Mouse (Mus musculus): ENCODE measurements around the gene Gltpd2. TPM values are rescaled to one million over a fixed set of nuclear protein-coding genes. Genes with fewer than 3 reads are reported as not detected.
"Not testable (repeated sequence)": the region's sequence is repeated elsewhere in the genome, so short reads cannot be mapped to it uniquely, and the experiment has no call there.

The Gltpd2 gene
- polyA plus RNA-seq (2017; shearing (Covaris generic)) = not detected

DNA sequence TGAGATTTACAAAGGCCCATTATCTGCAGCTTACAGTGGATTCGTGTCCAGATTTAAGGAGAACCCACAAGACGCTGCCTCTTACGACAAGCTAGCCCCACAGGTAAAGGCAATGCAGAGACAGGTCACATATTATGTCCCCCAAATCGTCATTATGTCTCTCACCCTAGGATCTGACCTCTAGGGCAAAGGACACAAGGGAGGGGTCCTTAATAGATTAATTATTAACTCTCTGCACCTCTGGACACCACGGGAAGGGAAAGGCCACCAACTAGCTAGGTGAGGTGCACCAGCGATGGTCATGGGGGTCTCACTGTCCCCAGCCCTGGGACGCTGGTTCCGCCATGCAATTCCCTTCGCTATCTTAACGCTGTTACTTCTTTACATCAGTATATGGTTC, at the start of gene Gltpd2:
Gene Gltpd2, plus strand, starts transcription at position 274 of the 400 bp plus-strand sequence.
- no peak for ATAC-seq

- ATAC-seq = no peak
These were observed 49.2 kb upstream of the Gltpd2 start for GRCm38 (mm10) chr11:70469764-70470163.

DNA sequence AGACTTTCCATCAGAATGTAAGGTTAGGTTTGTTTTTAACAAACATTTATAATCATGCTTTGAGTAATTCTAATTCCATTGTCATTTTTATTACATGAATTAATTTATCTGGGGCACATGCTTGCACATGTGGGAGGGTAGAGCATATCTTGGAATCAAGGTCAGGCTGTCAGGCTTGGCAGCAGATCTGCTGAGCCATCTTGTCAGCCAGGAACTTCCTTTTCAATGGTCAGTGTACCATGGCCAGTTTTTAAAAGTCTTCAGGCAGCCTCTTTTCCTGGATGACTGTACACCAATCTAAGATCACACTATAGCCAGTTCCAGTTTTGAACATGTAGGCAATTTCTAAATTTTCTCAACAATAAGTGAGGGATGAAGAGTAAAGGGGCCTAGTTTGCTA, 46.3 kb upstream of the Gltpd2 start:
- no peak for ATAC-seq

DNA sequence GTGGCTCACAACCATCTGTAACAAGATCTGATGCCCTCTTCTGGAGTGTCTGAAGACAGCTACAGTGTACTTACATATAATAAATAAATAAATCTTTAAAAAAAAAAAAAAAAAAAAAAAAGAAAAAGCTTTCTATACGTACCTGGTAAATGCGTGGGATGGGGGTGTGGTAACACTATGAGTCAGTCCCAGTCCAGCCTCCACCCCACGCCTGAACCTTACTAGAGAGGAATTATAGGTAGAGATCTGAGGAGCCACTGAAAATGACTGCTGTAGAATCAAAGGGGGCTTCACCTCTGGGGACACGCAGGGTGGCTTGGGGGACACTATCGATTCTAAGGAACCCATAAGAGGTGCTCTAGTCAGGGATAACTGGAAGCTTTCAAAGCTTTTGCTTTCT, 45.7 kb upstream of the Gltpd2 start:
- not testable (repeated sequence) for ATAC-seq

DNA sequence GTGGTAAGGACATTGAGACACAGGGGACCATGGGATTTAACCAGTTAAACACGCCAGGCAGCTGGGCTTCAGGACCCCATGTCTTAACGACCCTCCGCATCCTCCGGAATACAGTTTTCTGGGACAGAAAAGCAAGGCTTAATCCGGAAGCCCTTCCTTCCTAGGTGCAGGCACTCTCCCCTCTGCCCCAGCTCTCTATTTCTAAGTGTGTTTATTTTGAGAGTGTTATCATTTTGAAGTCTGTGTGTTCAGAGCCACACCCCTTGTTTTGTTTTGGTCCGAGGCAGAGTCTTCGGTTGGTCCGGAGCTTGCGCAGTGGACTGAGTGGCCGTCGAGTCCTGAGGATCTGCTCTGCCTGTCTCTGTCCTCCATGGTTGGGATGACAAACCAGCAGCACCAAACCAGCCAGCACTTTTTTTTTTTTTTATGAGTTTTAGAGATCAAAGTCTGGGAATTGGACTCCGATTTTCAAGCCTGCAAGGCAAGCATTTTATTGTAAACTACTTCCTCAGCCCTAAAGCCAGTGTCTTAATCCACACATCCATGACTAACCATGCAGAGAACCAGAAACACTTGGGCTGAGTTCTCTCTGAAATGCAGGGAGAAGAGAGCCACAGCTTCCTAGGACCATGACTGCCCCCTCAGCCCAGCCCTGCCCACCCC, 44.0 kb upstream of the Gltpd2 start:
- ATAC-seq = no peak

DNA sequence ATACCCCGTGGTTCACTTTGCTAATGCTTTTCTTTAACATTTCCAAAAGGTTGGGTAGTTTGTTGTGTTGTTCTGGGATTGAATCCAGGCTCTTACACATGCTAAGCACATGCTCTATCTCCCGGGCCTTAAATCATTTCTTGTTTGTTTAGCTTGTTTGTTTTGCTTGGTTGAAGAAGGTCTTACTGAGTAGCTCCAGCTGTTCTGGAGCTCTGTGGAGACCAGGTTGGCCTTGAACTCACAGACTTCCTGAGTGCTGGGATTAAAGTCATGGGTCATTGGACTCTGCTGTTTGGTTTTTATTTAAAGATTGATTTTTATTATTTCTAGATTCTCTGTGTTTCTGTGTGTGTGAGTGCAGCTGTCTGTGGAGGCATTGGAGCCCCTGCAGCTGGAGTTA, 33.5 kb upstream of the Gltpd2 start:
- ATAC-seq = no peak

DNA sequence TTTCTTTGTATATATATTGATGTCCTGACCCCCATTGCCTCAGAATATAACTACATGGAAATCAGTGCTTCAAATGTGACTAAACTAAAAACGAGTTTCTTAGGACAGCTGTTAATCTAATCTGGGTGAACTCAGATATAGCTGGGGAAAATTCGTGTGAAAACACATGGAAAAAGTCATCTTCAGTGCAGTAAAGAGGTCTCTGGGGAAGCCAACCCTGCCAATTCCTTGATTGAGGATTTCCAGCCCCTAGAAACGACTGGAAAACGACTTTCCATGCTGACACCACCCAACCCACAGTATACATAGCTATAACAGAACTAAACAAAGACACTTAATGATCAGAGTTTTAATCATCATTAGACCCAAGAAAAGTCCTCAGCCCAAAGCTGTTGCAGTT, 31.2 kb upstream of the Gltpd2 start:
- no peak for ATAC-seq

GRCm38 (mm10) chr11:70489138-70489537, 29.9 kb upstream of the Gltpd2 start:
- ATAC-seq = no peak

DNA sequence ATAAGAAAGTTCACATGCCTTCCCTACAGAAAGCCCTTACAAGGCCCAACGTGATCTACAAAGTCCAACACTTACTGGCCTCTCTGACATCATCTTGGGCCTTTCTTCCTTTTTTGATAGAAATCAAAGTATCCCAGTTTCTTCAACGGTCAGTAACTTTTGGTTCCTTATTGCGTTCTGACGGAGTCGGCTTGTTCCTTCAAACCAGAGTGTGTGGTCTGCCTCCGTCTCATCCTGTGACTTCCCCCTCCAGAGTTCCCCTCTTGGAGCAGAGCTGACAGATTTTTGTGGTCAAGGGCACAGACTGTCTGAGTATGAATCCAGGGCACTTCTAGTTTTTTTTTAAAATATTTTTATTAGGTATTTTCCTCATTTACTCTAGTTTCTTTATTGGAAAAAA, 29.3 kb upstream of the Gltpd2 start:
- no peak for ATAC-seq

DNA sequence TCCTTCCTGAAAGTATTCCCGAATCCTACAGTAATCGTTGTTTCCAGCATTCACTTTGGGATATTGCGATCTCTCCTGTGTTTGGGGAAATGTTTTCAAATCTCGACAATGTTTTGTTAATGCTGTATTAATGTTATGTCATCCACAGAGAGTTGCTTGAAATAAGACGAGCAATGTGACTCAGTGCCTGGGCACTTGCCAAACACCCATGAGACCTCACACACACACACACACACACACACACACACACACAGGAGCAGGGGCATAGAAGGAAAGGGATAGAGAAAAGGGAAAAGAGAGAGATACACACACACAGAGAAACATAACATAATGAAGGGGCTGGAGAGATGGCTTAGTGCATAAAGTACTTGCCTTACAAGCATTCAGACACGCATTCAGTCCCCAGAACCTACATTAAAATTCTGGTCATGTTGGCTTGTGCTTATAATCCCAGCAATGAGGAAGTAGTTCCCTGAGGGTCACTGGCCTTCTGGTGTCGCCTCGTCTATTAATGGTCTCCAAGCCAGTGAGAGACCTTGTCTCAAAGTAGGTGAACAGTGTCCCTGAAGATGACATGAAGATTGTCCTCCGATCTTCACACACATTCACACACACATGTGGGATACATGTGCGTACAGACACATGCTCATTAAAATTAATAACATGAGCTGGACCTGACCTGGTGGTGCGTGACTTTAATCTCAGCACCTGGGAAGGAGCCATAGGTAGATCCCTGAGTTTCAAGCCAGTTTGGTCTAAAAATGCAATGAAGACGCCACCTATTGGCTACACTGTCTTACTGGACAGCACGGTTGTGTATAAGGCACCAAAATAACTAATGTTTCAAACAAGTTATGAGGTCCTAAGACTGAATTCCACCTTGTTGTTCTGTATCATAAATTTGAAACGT, 19.2 kb upstream of the Gltpd2 start:
- ATAC-seq = no peak

- no peak for ATAC-seq
These were observed 18.6 kb upstream of the Gltpd2 start for GRCm38 (mm10) chr11:70500476-70500812.

- no peak for ATAC-seq
These were observed 17.0 kb upstream of the Gltpd2 start for GRCm38 (mm10) chr11:70502018-70502417.

- ATAC-seq = no peak
These were observed 14.0 kb upstream of the Gltpd2 start, which contains the start of gene Tm4sf5 for GRCm38 (mm10) chr11:70504970-70505369. Tm4sf5 (plus strand) TSS chr11:70505244.

- ATAC-seq = peak; percentile 74
These were observed 12.6 kb upstream of the Gltpd2 start for GRCm38 (mm10) chr11:70506385-70506784.

- ATAC-seq = no peak
These were observed 12.0 kb upstream of the Gltpd2 start for GRCm38 (mm10) chr11:70506962-70507515.

DNA sequence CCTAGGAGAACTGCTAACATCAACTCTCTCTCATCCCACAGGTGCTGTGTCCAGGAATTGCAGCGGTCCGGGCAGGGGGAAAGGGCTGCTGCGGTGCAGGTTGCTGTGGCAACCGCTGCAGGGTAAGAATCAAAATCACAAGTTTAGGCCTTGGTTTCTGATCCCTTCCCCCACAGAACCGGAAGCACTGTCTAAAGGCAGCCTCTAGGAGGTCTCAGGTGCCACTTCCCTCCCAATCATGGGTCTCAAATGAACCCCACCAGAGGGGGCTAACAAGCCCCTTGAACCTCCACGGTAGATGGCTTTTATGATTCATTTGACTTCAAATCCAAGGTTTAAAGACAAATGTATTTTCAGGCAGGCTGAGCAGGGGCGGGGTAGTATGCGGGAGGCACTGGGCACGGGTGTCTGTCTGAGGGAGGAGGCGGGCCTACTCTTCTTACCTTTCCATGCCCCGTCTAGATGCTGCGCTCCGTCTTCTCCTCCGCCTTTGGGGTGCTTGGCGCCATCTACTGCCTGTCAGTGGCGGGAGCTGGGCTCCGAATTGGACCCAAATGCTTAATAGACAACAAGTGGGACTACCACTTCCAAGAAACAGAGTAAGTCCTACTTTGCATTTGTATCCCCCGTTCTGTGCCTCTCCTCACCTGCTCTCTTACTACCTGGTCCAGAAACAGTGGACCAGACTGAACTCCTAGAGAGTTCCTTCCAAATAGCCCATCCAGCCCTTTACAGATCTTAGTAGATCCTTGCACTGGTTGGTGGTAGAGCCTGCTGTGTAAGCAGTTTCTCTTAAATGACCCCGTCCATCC, 9.0 kb upstream of the Gltpd2 start:
- peak; percentile 71 for ATAC-seq

- ATAC-seq = no peak
These were observed 7.8 kb upstream of the Gltpd2 start for GRCm38 (mm10) chr11:70511242-70511641.

GRCm38 (mm10) chr11:70511825-70512224, 7.2 kb upstream of the Gltpd2 start:
- ATAC-seq = no peak

- ATAC-seq = peak; percentile 59
These were observed 6.2 kb upstream of the Gltpd2 start for GRCm38 (mm10) chr11:70512709-70513342.

DNA sequence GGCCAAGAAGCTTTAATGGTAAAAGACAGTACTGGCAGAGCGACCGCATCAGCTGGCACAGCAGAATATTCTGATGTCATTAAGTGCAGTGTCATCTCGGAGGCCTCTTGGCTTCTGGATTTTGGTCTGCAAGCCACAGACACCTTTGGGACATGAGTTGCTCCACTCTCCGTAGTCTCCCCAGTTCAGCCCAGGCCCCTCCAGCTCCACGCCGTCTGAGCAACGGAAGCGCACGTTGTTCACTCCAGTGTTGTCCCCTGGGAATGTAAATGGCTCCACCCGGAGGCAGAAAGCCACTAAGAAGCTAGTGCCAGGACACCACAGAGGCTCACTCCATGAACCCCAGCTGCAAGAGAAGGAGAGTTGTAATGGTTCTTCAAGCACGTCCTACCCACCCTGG, 5.5 kb upstream of the Gltpd2 start:
- no peak for ATAC-seq

- ATAC-seq = no peak
These were observed 4.7 kb upstream of the Gltpd2 start, which contains the start of gene Vmo1 for GRCm38 (mm10) chr11:70514288-70514687. Vmo1 (minus strand) TSS chr11:70514616.

DNA sequence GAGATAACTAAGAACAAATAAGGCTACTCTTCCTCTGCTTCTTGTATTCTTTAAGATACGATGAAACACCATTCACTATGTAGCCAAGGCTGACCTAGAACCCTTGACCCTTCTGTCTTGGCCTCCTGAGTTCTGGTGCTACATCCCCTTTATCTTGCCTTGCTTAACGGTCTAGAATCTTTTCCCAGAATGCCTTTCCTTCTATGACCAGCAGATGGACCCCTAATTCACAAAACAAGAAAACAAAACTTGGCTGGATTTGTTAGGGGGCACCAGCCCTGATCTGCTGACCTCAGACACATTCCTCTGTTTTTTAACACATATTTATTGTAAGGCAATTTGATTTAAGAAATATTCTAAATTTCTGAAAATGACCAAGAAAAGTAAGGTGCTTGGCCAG, 2.6 kb upstream of the Gltpd2 start:
- ATAC-seq = no peak

Data from CD4-positive, CD25-positive, alpha-beta regulatory T cell, adult 4 months (primary cell).